Mouse (Mus musculus): Measurements from ENCODE around the gene 9430038I01Rik. TPM values are rescaled to one million over a fixed set of nuclear protein-coding genes. Genes with fewer than 3 reads are reported as not detected.

The 9430038I01Rik gene
- total RNA-seq, 2 experiments from 2014 or later: 3.9 to 4.3 TPM

- no peak for TF ChIP-seq CTCF (IDR thresholded peaks at IDR 0.05)
- no peak for DNase-seq (ENCODE audit: extremely low spot score in 1 of 2, low spot score in 2 of 2)
- H3K4me3 ChIP-seq: no peak overlapping the region
- intact Hi-C loops (cut with DNase I): no loop called here
- no peak overlapping the region for H3K27ac ChIP-seq
Observed at GRCm38 (mm10) chr7:137414710-137415109, 4.1 kb upstream of the 9430038I01Rik start.

- Histone ChIP-seq H3K27ac (no peak overlapping the region), H3K4me3 (no peak overlapping the region)
- intact Hi-C loops (cut with DNase I): no loop called here
- no peak for TF ChIP-seq CTCF (IDR thresholded peaks at IDR 0.05)
- no peak for DNase-seq (ENCODE audit: extremely low spot score in 1 of 2, low spot score in 2 of 2)
Observed at GRCm38 (mm10) chr7:137407428-137408058, 3.0 kb downstream of the 9430038I01Rik start.

- no peak for DNase-seq (ENCODE audit: extremely low spot score in 1 of 2, low spot score in 2 of 2)
- Histone ChIP-seq H3K27ac (no peak overlapping the region), H3K4me3 (no peak overlapping the region)
- no peak for TF ChIP-seq CTCF (IDR thresholded peaks at IDR 0.05)
- intact Hi-C loops (cut with DNase I): no loop called here
Observed at GRCm38 (mm10) chr7:137404146-137404545, 6.4 kb downstream of the 9430038I01Rik start.

- DNase-seq (ENCODE audit: extremely low spot score in 1 of 2, low spot score in 2 of 2): no peak
- Histone ChIP-seq H3K4me3 (no peak overlapping the region), H3K27ac (no peak overlapping the region)
- no peak for TF ChIP-seq CTCF (IDR thresholded peaks at IDR 0.05)
- intact Hi-C loops (cut with DNase I): no loop called here
Observed at GRCm38 (mm10) chr7:137398973-137399372, 11.6 kb downstream of the 9430038I01Rik start.

GRCm38 (mm10) chr7:137397361-137397910, 13.1 kb downstream of the 9430038I01Rik start:
- no peak for TF ChIP-seq CTCF (IDR thresholded peaks at IDR 0.05)
- no peak for DNase-seq (ENCODE audit: extremely low spot score in 1 of 2, low spot score in 2 of 2)
- intact Hi-C loops (cut with DNase I): no loop called here
- Histone ChIP-seq H3K27ac (no peak overlapping the region), H3K4me3 (no peak overlapping the region)

GRCm38 (mm10) chr7:137395421-137395820, 15.1 kb downstream of the 9430038I01Rik start:
- intact Hi-C loops (cut with DNase I): no loop called here
- no peak for DNase-seq (ENCODE audit: extremely low spot score in 1 of 2, low spot score in 2 of 2)
- Histone ChIP-seq H3K4me3 (no peak overlapping the region), H3K27ac (no peak overlapping the region)
- TF ChIP-seq CTCF (IDR thresholded peaks at IDR 0.05): no peak

- Histone ChIP-seq H3K27ac (no peak overlapping the region), H3K4me3 (no peak overlapping the region)
- DNase-seq (ENCODE audit: extremely low spot score in 1 of 2, low spot score in 2 of 2): no peak
- intact Hi-C loops (cut with DNase I): no loop called here
- TF ChIP-seq CTCF (IDR thresholded peaks at IDR 0.05): no peak
Observed at GRCm38 (mm10) chr7:137387863-137388262, 22.7 kb downstream of the 9430038I01Rik start.

- intact Hi-C loops (cut with DNase I): no loop called here
- H3K27ac ChIP-seq: no peak overlapping the region
- H3K4me3 ChIP-seq: no peak overlapping the region
- no peak for TF ChIP-seq CTCF (IDR thresholded peaks at IDR 0.05)
- DNase-seq (ENCODE audit: extremely low spot score in 1 of 2, low spot score in 2 of 2): no peak
Observed at GRCm38 (mm10) chr7:137374996-137375395, 35.6 kb downstream of the 9430038I01Rik start.

- no peak for TF ChIP-seq CTCF (IDR thresholded peaks at IDR 0.05)
- Histone ChIP-seq H3K4me3 (no peak overlapping the region), H3K27ac (no peak overlapping the region)
- DNase-seq (ENCODE audit: extremely low spot score in 1 of 2, low spot score in 2 of 2): no peak
- intact Hi-C loops (cut with DNase I): no loop called here
Observed at GRCm38 (mm10) chr7:137371770-137372169, 38.8 kb downstream of the 9430038I01Rik start.

GRCm38 (mm10) chr7:137370175-137370574, 40.4 kb downstream of the 9430038I01Rik start:
- H3K4me3 ChIP-seq: no peak overlapping the region
- H3K27ac ChIP-seq: no peak overlapping the region
- intact Hi-C loops (cut with DNase I): no loop called here
- DNase-seq (ENCODE audit: extremely low spot score in 1 of 2, low spot score in 2 of 2): no peak
- TF ChIP-seq CTCF (IDR thresholded peaks at IDR 0.05): no peak

GRCm38 (mm10) chr7:137366736-137367135, 43.8 kb downstream of the 9430038I01Rik start:
- no peak; the same call in 1 of the 2 replicates for TF ChIP-seq CTCF (IDR thresholded peaks at IDR 0.05)
- no peak overlapping the region for H3K4me3 ChIP-seq
- intact Hi-C loops (cut with DNase I): no loop called here
- no peak for DNase-seq (ENCODE audit: extremely low spot score in 1 of 2, low spot score in 2 of 2)
- H3K27ac ChIP-seq: no peak overlapping the region

- Histone ChIP-seq H3K27ac (no peak overlapping the region), H3K4me3 (no peak overlapping the region)
- no peak for DNase-seq (ENCODE audit: extremely low spot score in 1 of 2, low spot score in 2 of 2)
- TF ChIP-seq CTCF (IDR thresholded peaks at IDR 0.05): no peak
- intact Hi-C loops (cut with DNase I): no loop called here
Observed at GRCm38 (mm10) chr7:137365056-137365455, 45.5 kb downstream of the 9430038I01Rik start.

- Histone ChIP-seq H3K27ac (no peak overlapping the region), H3K4me3 (no peak overlapping the region)
- intact Hi-C loops (cut with DNase I): no loop called here
- no peak for TF ChIP-seq CTCF (IDR thresholded peaks at IDR 0.05)
- DNase-seq (ENCODE audit: extremely low spot score in 1 of 2, low spot score in 2 of 2): no peak
Observed at GRCm38 (mm10) chr7:137364571-137364970, 46.0 kb downstream of the 9430038I01Rik start.

Data from left cerebral cortex, adult 2 months (tissue).